Mouse (Mus musculus): Measurements from ENCODE around the gene Dapp1.
"Not testable (repeated sequence)": the region's sequence is repeated elsewhere in the genome, so short reads cannot be mapped to it uniquely, and the experiment has no call there.

The Dapp1 gene

DNA sequence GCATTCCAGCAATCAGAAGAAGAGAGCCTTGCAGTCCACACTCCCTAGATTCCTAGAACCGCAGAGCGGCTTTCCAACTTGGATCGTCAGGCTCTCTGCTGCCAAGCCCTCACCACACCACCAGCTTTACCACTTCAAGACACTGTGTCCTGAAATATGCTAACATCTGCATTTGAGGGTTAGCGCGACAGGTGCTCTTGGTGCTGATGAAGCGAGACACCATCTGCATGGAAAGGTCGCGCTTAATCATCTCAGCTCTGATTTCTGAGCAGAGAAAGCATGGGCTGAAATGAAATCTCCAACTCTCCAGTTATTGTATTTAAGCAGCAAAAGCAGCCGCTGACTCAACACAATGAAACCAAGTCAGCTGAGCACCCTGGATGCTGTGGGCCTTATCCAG lies 8.1 kb upstream of the Dapp1 start:
- DNase-seq (ENCODE audit: extremely low spot score) = no peak

- no peak for DNase-seq (ENCODE audit: extremely low spot score)
These were observed 637 bp downstream of the Dapp1 start for GRCm38 (mm10) chr3:137980435-137981381.

- DNase-seq (ENCODE audit: extremely low spot score) = no peak
These were observed 3.1 kb downstream of the Dapp1 start for GRCm38 (mm10) chr3:137978233-137978632.

DNA sequence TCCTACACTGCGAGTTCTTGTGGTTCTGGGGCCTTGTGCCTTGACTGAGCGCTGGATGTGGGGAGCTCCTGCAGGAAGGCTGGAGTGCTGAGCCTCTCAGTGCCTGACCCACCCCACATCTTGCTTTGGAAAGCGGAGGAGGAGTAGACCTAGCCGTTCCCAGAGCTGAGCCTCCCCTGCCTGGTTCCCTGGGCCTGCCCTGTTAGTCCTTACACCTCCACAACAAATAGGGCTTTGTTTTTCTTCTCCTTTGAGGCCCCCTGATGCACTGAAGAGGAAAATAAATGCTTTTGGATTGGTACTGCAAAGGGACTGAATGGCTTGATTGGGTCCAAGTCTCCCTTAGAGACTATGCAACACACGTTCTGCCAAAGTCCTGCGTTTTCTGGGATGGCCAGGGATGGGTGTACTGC lies 3.7 kb downstream of the Dapp1 start:
- no peak for DNase-seq (ENCODE audit: extremely low spot score)

DNA sequence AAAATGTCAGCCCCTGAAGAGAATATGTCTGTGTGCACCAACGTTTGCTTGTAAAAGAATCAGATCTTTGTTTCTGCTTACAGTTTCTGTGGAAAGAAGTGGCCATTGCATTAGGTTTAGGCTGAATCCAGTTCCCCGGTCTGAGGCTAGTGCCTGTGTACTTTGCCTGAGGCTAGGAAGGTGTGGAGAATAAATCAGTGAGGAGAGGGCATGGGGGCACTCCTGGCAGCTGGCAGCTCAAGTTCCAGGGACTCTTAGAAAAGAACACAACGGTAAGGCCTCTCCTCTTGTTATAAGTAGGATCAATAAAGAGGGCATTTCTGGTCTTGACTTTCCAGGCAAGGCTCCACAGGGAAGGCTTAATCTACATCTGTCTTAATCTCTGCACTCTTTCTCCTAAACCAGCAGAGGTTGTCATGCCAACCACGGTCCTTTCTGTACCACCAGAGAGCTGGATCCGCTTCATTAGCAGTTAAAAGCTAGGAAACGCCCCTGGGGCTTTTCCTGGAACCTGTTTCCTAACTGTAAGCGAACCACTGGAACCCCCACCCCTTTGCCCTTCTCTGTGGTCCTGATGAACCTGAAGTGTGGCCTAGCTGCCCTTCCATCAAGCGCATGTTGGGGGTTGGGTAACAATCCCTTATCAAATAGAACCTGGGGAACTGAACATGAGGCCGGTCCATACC lies 4.3 kb downstream of the Dapp1 start:
- DNase-seq (ENCODE audit: extremely low spot score) = no peak

- DNase-seq (ENCODE audit: extremely low spot score) = no peak
These were observed 5.4 kb downstream of the Dapp1 start for GRCm38 (mm10) chr3:137975856-137976423.

DNA sequence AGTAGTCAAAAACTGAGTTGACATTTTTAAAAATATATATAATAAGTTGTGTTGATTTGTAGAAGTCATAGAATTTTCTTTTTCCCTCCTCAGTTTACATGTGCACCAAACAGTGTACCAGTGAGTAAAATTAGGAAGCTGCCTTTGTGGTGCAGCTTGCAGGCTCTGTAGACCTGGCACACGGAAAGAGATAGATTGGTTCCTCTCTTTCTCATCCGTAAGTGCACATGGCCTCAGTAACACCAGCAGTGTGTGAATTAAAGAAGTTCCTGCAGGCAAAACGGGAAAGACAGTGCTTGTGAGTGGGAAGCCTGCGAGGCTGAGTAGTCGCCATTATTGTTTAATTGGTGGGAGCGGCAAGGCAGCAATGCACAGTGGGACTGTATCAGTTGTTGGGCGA lies 5.9 kb downstream of the Dapp1 start:
- no peak for DNase-seq (ENCODE audit: extremely low spot score)

GRCm38 (mm10) chr3:137974306-137974705 lies 7.0 kb downstream of the Dapp1 start:
- no peak for DNase-seq (ENCODE audit: extremely low spot score)

GRCm38 (mm10) chr3:137972989-137973388 lies 8.4 kb downstream of the Dapp1 start:
- no peak for DNase-seq (ENCODE audit: extremely low spot score)

GRCm38 (mm10) chr3:137972224-137972623 lies 9.1 kb downstream of the Dapp1 start:
- DNase-seq (ENCODE audit: extremely low spot score) = no peak

- DNase-seq (ENCODE audit: extremely low spot score) = peak; percentile 57
These were observed 11.4 kb downstream of the Dapp1 start for GRCm38 (mm10) chr3:137969951-137970350.

DNA sequence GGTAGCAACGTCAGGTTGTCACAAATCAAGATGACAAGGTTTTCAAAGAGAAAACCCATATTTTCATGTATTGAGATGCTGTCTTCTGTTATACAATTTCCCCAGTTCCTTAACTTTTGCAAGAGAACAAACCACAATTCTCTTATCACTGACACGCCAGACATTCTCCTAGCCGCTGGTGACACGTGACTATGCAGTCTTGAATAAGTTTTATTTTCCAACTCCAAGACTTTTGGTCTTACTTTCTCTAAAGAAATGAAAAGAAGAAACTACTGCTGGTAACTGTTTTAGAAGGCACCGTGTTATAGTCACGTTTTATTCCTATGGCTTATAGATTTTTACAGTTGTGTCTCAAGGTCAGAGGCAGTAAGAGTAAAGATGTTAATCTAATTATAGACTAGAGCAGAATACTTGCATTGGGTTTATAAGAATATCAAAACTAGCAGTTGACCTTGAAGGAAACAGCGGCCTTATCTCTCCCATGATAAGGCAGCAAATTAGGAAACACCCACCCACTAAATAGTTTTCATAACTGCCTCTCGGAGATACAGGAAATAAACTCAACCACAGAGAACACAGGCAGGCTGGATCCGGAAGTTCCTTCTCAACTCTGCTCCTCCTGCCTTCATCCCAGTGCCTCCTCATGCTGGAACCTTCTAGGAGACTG lies 12.4 kb downstream of the Dapp1 start:
- no peak for DNase-seq (ENCODE audit: extremely low spot score)

DNA sequence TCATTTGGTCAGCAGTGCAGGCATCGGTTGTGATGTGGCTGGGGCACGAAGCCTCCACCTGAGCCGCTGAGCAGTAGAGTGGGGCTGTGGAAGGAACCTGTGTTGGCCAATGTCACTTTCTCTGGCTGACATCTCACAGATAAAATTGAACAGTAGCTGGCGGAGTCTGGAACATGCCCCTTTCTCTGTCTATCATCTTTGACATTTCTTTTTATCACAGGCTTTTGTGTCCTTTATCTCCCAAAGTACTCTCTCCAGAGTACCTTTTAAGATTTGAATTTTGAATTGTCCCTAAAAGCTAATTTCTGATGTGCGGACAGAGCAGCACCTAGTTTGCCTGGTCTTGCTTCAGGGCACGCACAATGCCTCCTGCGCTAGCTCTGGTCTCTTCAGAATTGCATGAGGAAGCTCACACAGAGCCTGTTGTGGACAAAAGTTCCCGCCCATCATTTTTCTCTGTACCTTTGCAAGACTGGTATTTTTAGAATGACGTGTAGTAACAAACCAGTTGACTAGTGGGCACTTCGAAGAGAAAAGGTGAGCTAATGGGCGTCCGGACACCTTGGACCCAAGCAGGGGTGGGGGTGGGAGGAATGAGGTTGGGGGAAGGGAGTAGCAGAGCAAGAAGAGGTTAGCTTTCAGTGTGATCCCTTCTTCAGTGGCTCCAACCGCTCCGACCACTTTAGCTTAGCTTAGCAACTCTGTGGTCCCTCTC lies 13.1 kb downstream of the Dapp1 start:
- DNase-seq (ENCODE audit: extremely low spot score) = no peak

- DNase-seq (ENCODE audit: extremely low spot score) = not testable (repeated sequence)
These were observed 17.3 kb downstream of the Dapp1 start for GRCm38 (mm10) chr3:137964014-137964413.

DNA sequence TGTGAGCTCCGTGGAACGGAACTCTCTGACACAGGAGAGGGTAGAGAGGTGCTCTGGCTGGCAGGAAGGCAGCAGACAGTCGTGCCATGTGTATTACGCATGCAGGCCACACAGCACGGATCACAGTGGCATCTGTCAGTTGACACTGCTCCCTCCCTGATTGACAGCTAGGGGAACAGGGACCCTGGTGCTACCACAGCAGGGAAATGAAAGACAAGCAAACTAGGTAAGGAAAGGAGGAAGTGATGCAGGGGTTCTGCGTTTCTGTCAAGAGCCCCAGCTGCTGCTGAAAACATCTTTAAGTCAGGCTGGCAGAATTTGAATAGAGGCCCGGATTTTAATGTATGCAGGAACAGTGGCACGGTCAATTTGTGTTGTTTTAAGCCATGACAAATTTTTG lies 17.8 kb downstream of the Dapp1 start:
- DNase-seq (ENCODE audit: extremely low spot score) = no peak

DNA sequence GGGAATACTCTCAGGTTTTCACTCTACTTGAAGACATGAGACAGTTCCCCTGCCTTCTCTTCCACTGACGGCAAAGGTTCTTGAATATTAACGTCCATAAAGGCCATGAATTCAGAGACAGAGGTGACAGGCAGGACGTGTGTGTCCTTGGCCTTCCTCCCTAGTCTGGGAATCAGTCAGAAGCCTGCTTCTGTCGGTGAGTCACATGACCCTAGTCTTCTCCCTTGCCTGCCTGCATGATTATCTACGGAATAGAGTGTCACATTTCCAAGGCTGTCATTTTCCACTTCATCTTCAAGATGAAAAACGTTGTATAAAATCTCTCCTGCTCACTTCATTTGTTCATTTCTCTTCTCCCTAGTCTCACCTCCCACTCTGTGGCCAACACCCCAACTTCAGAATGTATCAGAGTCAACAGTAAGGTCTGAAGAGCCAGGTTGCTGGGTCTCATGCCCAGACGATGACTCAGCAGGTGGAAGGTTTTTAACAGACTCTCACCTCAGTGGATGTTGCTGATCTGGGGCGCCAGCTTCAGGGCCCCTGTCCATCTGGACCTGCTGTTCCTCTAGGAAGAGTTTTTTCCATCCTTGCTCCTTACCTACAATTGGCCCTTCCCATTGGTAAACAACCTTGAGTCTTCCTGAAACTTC lies 19.5 kb downstream of the Dapp1 start:
- DNase-seq (ENCODE audit: extremely low spot score) = no peak

GRCm38 (mm10) chr3:137959456-137959855 lies 21.9 kb downstream of the Dapp1 start:
- DNase-seq (ENCODE audit: extremely low spot score) = no peak

DNA sequence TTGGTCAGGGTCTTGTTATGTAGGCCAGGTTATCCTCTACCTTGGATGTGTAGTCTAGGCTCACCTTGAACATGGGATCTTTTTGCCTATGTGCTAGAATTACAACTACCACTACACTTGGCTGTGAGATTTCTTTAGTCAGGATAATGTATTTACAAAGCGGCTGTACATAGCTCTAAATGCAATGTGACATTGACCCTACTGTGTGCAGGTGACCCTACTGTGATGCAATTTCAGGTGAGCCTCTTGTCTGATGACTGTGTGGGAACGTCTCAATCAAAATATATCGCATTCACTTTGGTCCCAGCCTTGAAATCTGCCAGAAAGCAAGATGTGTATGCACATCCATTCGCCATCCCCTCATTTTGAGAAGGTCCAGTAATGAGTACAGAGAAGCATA lies 23.0 kb downstream of the Dapp1 start:
- no peak for DNase-seq (ENCODE audit: extremely low spot score)

GRCm38 (mm10) chr3:137957864-137958263 lies 23.5 kb downstream of the Dapp1 start:
- DNase-seq (ENCODE audit: extremely low spot score) = no peak

- no peak for DNase-seq (ENCODE audit: extremely low spot score)
These were observed 25.7 kb downstream of the Dapp1 start for GRCm38 (mm10) chr3:137955560-137956081.
